Mouse (Mus musculus) lung, postnatal 0 days (tissue): ENCODE measurements around the gene Akap3. TPM values are rescaled to one million over a fixed set of nuclear protein-coding genes. Genes with fewer than 3 reads are reported as not detected.

Experiments
- ATAC-seq: fragments of 200-750 bp; cut with Nextera tagmentation; 2 replicates; pipeline ENCODE4 v1.8.0; 2017; ENCODE audit warnings: moderate library complexity
- DNase-seq: peaks from one replicate; pipeline ENCODE4 v3.0.0-alpha.2; 2016; ENCODE audit warnings: low spot score
- H3K27ac ChIP-seq: fragments of 300-500 bp; sonication (generic); 2 replicates; pipeline ENCODE4 v1.5.1; 2014; ENCODE audit warnings: antibody characterized with exemption, mild to moderate bottlenecking, low read length, mixed read lengths
- H3K27me3 ChIP-seq: fragments of 300-500 bp; sonication (generic); replicated peaks from 2 replicates; pipeline ENCODE4 v1.6.1; 2014; ENCODE audit warnings: low read length, mixed read lengths; ENCODE audit not compliant: insufficient read depth
- H3K36me3 ChIP-seq: fragments of 300-500 bp; sonication (generic); 2 replicates; pipeline ENCODE4 v1.6.1; 2014; ENCODE audit warnings: low read length, mixed read lengths; ENCODE audit not compliant: insufficient read depth
- H3K4me1 ChIP-seq: fragments of 300-500 bp; sonication (generic); 2 replicates; pipeline ENCODE4 v1.6.1; 2014; ENCODE audit warnings: antibody characterized with exemption, low read depth, low read length, mixed read lengths; ENCODE audit not compliant: insufficient read depth
- H3K4me2 ChIP-seq: fragments of 300-500 bp; sonication (generic); replicated peaks from 2 replicates; pipeline ENCODE4 v1.6.1; 2014; ENCODE audit warnings: low read depth, mild to moderate bottlenecking, low read length, moderate library complexity, mixed read lengths
- H3K4me3 ChIP-seq: fragments of 300-500 bp; sonication (generic); 2 replicates; pipeline ENCODE4 v1.5.1; 2014; ENCODE audit warnings: low read depth, low read length
- H3K9ac ChIP-seq: fragments of 300-500 bp; sonication (generic); replicated peaks from 2 replicates; pipeline ENCODE4 v1.6.1; 2014; ENCODE audit warnings: low read depth, mild to moderate bottlenecking
- H3K9me3 ChIP-seq: fragments of 300-500 bp; sonication (generic); 2 replicates; pipeline ENCODE4 v1.6.1; 2016; ENCODE audit warnings: low read length, mixed read lengths
- CTCF ChIP-seq: IDR thresholded peaks from 2 replicates; pipeline ENCODE4 v1.5.1; 2016; ENCODE audit warnings: antibody characterized with exemption, mild to moderate bottlenecking
- EP300 ChIP-seq: IDR thresholded peaks from 2 replicates; pipeline ENCODE4 v1.6.1; 2016; ENCODE audit warnings: antibody characterized with exemption, mild to moderate bottlenecking, control low read depth
- WGBS: fragments of 180-500 bp; shearing (Covaris S2); extraction: QIAGEN DNeasy Blood & Tissue Kit; methylation state at CpG from one replicate; pipeline ENCODE4 v1.1.7; 2014; 5-methylcytosine and 5-hydroxymethylcytosine counted together
- polyA plus RNA-seq: library from polyadenylated mRNA; unstranded; fragments of >200 nt; fragmentation: Nextera tagmentation; extraction: Ambion mirVana; gene quantifications from 2 replicates; pipeline ENCODE4 v1.2.1, GENCODE M21; 2015

Gene Akap3
- polyA plus RNA-seq, result not detected in 2 replicates

- Histone ChIP-seq H3K9me3 (no peaks in the 10 kb centered on the region), H3K27me3 (no peaks in the 10 kb centered on the region), H3K27ac (no peak within 1 kb of the TSS), H3K4me2 (no peak within 1 kb of the TSS), H3K4me1 (peaks cover 12% of the 10 kb centered on the region; the same call in 1 of the 2 replicates), H3K36me3 (no peaks in the 10 kb centered on the region), H3K4me3 (no peak within 1 kb of the TSS), H3K9ac (no peak within 1 kb of the TSS)
- DNase-seq (no peak), ATAC-seq (no peak)
- TF ChIP-seq EP300 (no peak), CTCF (no peak)
Measured at GRCm38 (mm10) chr6:126852881-126853280, at the start of gene Akap3. TSS of gene Akap3 (plus strand) at chr6:126853098.

DNA sequence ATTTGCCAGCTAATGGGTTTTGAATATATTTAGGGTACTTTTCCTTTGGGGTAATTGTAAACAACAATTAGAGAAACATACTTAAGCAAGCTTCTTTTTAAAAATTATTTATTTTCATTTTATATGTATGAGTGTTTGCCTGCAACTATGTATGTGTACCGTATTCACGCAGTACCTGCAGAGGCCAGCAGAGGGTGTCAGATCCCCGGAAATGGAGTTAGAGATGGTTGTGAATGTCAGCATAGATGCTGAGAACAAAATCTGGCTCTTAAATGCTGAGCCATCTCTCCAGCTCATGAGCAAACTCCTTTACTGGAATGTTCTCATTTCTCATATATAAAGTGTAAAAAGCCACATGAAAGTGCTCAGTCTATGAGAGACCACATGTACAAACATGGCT is 46.1 kb upstream of the Akap3 start:
- ATAC-seq, result no peak
- no peaks in the 10 kb centered on the region for H3K36me3 ChIP-seq

GRCm38 (mm10) chr6:126808134-126808533 is 44.8 kb upstream of the Akap3 start:
- no peak overlapping the region for H3K27ac ChIP-seq
- no peak overlapping the region for H3K9ac ChIP-seq
- no peak overlapping the region for H3K4me3 ChIP-seq
- ATAC-seq (peak; percentile 78), DNase-seq (peak; percentile 16)
- peak; percentile 46; the same call in 1 of the 2 replicates for TF ChIP-seq EP300
- TF ChIP-seq CTCF, result no peak
- H3K4me1 ChIP-seq, result no peaks in the 10 kb centered on the region
- H3K36me3 ChIP-seq, result no peaks in the 10 kb centered on the region
- no peaks in the 10 kb centered on the region for H3K27me3 ChIP-seq
- 57% methylated on average over 4 of the region's 4 CpGs for WGBS
- H3K4me2 ChIP-seq, result peak overlapping the region; percentile 25; the same call in 1 of the 2 replicates
- H3K9me3 ChIP-seq, result no peaks in the 10 kb centered on the region

More for the DNA sequence above, 46.1 kb upstream of the Akap3 start:
- no peak overlapping the region for H3K9ac ChIP-seq
- H3K9me3 ChIP-seq, result no peaks in the 10 kb centered on the region
- TF ChIP-seq EP300 (no peak), CTCF (peak; percentile 32; the same call in 1 of the 2 replicates)
- no peak overlapping the region for H3K27ac ChIP-seq
- WGBS, result 82% methylated on average over 3 of the region's 3 CpGs
- DNase-seq, result no peak
- H3K4me3 ChIP-seq, result no peak overlapping the region
- no peaks in the 10 kb centered on the region for H3K4me1 ChIP-seq
- no peak overlapping the region for H3K4me2 ChIP-seq
- no peaks in the 10 kb centered on the region for H3K27me3 ChIP-seq

DNA sequence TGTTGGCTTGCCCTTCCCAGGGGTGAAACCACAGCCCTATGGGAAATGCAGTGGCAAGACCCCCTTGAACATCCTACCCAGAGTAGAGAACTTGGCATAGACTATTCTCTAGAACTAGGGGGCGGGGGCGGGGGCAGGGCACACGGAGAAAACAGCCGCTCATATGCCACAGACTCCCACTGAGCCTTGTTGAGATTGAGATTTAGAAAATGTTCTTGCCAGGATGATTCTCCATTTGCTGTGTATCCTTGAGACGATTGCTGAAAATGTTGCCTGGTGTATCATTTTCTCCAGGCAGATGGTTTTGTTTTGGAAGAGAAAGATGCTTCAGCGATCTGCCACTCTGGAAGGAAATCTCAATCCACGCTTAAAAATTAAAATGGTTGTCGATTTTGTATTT is 44.3 kb upstream of the Akap3 start:
- no peak for DNase-seq
- no peaks in the 10 kb centered on the region for H3K36me3 ChIP-seq
- TF ChIP-seq CTCF, result no peak
- no peak for TF ChIP-seq EP300
- no peak overlapping the region for H3K4me3 ChIP-seq
- H3K4me2 ChIP-seq, result peak overlapping the region; percentile 25; the same call in 1 of the 2 replicates
- no peak for ATAC-seq
- WGBS, result 82% methylated on average over 8 of the region's 8 CpGs
- H3K9ac ChIP-seq, result no peak overlapping the region
- no peaks in the 10 kb centered on the region for H3K9me3 ChIP-seq
- H3K4me1 ChIP-seq, result no peaks in the 10 kb centered on the region
- no peaks in the 10 kb centered on the region for H3K27me3 ChIP-seq
- no peak overlapping the region for H3K27ac ChIP-seq

DNA sequence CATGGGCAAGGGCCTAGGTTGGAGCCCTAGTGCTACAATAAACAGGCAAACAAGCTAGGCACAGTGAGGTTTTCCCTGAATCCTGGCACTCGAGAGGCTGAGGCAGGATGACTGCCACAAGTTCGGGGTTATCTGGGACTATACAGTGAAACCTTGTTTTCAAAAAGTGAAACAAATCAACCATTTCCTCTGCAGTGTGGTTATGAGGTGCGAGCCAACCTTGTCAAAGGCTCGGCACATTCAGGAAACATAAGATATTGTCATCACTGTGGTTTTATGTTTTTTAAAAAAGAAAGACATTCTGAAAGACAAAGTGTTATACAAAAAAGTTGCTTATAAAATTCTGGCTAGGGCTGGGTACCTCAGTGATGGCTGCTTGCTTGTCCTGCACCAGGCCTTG is 41.4 kb upstream of the Akap3 start:
- no peaks in the 10 kb centered on the region for H3K27me3 ChIP-seq
- no peak overlapping the region for H3K27ac ChIP-seq
- ATAC-seq (no peak), DNase-seq (no peak)
- no peaks in the 10 kb centered on the region for H3K4me1 ChIP-seq
- no peaks in the 10 kb centered on the region for H3K36me3 ChIP-seq
- WGBS, result 67% methylated on average over 4 of the region's 4 CpGs
- H3K4me2 ChIP-seq, result no peak overlapping the region
- TF ChIP-seq EP300 (no peak), CTCF (no peak)
- no peaks in the 10 kb centered on the region for H3K9me3 ChIP-seq
- H3K4me3 ChIP-seq, result no peak overlapping the region
- no peak overlapping the region for H3K9ac ChIP-seq

DNA sequence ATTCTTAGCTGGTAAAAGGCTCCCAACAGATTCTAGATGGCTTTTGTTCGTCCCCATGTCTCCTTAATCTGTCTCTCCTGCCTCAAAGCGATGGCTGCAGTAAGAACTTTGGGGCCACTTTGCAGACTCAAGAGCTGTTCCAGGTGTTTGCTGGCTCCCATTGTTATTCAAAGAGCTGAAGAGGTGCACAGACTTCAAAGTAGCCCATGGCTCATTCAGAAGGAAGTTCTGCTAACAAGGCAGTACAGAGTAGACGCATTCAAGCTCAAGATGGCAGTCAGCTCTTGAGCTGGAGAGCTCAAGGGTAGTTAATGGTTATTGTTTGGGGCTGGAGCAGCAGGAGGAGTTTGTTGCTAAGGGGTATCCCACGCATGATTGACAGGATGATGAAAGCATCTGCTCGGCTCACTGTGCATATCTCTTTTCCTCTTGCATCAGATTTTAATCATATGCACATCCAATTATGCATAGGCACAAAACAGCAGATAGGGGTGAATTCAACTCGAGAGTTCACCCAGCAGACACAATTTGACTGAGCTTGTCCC is 37.6 kb upstream of the Akap3 start:
- H3K4me2 ChIP-seq, result no peak overlapping the region
- H3K4me1 ChIP-seq, result no peaks in the 10 kb centered on the region
- DNase-seq (no peak), ATAC-seq (no peak)
- no peaks in the 10 kb centered on the region for H3K9me3 ChIP-seq
- 47% methylated on average over 6 of the region's 6 CpGs for WGBS
- H3K27ac ChIP-seq, result no peak overlapping the region
- H3K36me3 ChIP-seq, result peaks cover 4% of the 10 kb centered on the region; the same call in 1 of the 2 replicates
- TF ChIP-seq CTCF (no peak), EP300 (no peak)
- H3K27me3 ChIP-seq, result no peaks in the 10 kb centered on the region
- no peak overlapping the region for H3K9ac ChIP-seq
- no peak overlapping the region for H3K4me3 ChIP-seq
